Mouse (Mus musculus): ENCODE data around the gene Pdcd4. TPM values are rescaled to one million over a fixed set of nuclear protein-coding genes. Genes with fewer than 3 reads are reported as not detected.

The Pdcd4 gene
- 48.2 and 50.1 TPM in 2 replicates for polyA plus RNA-seq (2014; fragmentation: Nextera tagmentation; extraction: Ambion mirVana)

GRCm38 (mm10) chr19:53892061-53892460, at the start of gene Pdcd4:
TSS of gene Pdcd4 (plus strand) at chr19:53892231.
- ATAC-seq (replicated peaks; ENCODE audit: low FRiP score) (no peak), DNase-seq (ENCODE audit: low spot score) (no peak)
- Histone ChIP-seq H3K27me3 (replicated peaks; ENCODE audit: control insufficient read depth, insufficient read depth, low read length) (no peaks in the 10 kb centered on the region), H3K9ac (ENCODE audit: low read depth, low read length) (peak within 1 kb of the TSS; percentile 20; the same call in 1 of the 2 replicates), H3K27ac (ENCODE audit: low read depth, low read length) (peak within 1 kb of the TSS; percentile 78), H3K9me3 (ENCODE audit: control insufficient read depth, low read length) (no peaks in the 10 kb centered on the region), H3K36me3 (ENCODE audit: control insufficient read depth, insufficient read depth, low read length) (no peaks in the 10 kb centered on the region), H3K4me1 (replicated peaks; ENCODE audit: control insufficient read depth, insufficient read depth, low read length) (peaks cover 63% of the 10 kb centered on the region), H3K4me2 (peak within 1 kb of the TSS; percentile 13; the same call in 1 of the 2 replicates), H3K4me3 (ENCODE audit: low read depth, low read length) (no peak within 1 kb of the TSS)
- 68% methylated on average over 3 of the region's 3 CpGs for WGBS

GRCm38 (mm10) chr19:53843972-53844371, 48.1 kb upstream of the Pdcd4 start:
- no peak overlapping the region for H3K27ac ChIP-seq (ENCODE audit: low read depth, low read length)
- ATAC-seq (replicated peaks; ENCODE audit: low FRiP score) (no peak), DNase-seq (ENCODE audit: low spot score) (no peak)
- peaks cover 5% of the 10 kb centered on the region; the same call in 1 of the 2 replicates for H3K4me1 ChIP-seq (replicated peaks; ENCODE audit: control insufficient read depth, insufficient read depth, low read length)
- no peak overlapping the region for H3K9ac ChIP-seq (ENCODE audit: low read depth, low read length)
- H3K36me3 ChIP-seq (ENCODE audit: control insufficient read depth, insufficient read depth, low read length) = no peaks in the 10 kb centered on the region
- no peaks in the 10 kb centered on the region for H3K9me3 ChIP-seq (ENCODE audit: control insufficient read depth, low read length)
- H3K27me3 ChIP-seq (replicated peaks; ENCODE audit: control insufficient read depth, insufficient read depth, low read length) = no peaks in the 10 kb centered on the region
- no peak overlapping the region for H3K4me2 ChIP-seq
- 88% methylated on average over 8 of the region's 8 CpGs for WGBS
- no peak overlapping the region for H3K4me3 ChIP-seq (ENCODE audit: low read depth, low read length)

GRCm38 (mm10) chr19:53848272-53848995, 43.6 kb upstream of the Pdcd4 start:
- Histone ChIP-seq H3K4me2 (no peak overlapping the region), H3K4me3 (ENCODE audit: low read depth, low read length) (no peak overlapping the region), H3K9ac (ENCODE audit: low read depth, low read length) (no peak overlapping the region), H3K27ac (ENCODE audit: low read depth, low read length) (no peak overlapping the region), H3K36me3 (ENCODE audit: control insufficient read depth, insufficient read depth, low read length) (no peaks in the 10 kb centered on the region), H3K4me1 (replicated peaks; ENCODE audit: control insufficient read depth, insufficient read depth, low read length) (peaks cover 5% of the 10 kb centered on the region; the same call in 1 of the 2 replicates), H3K9me3 (ENCODE audit: control insufficient read depth, low read length) (no peaks in the 10 kb centered on the region), H3K27me3 (replicated peaks; ENCODE audit: control insufficient read depth, insufficient read depth, low read length) (no peaks in the 10 kb centered on the region)
- WGBS = 66% methylated on average over 10 of the region's 10 CpGs
- peak; percentile 78 for ATAC-seq (replicated peaks; ENCODE audit: low FRiP score)
- no peak for DNase-seq (ENCODE audit: low spot score)

- Histone ChIP-seq H3K4me3 (ENCODE audit: low read depth, low read length) (no peak overlapping the region), H3K9me3 (ENCODE audit: control insufficient read depth, low read length) (no peaks in the 10 kb centered on the region), H3K36me3 (ENCODE audit: control insufficient read depth, insufficient read depth, low read length) (no peaks in the 10 kb centered on the region), H3K4me2 (no peak overlapping the region), H3K9ac (ENCODE audit: low read depth, low read length) (no peak overlapping the region), H3K27me3 (replicated peaks; ENCODE audit: control insufficient read depth, insufficient read depth, low read length) (no peaks in the 10 kb centered on the region), H3K4me1 (replicated peaks; ENCODE audit: control insufficient read depth, insufficient read depth, low read length) (peaks cover 5% of the 10 kb centered on the region; the same call in 1 of the 2 replicates), H3K27ac (ENCODE audit: low read depth, low read length) (no peak overlapping the region)
- WGBS = 72% methylated on average over 18 of the region's 18 CpGs
- DNase-seq (ENCODE audit: low spot score) (no peak), ATAC-seq (replicated peaks; ENCODE audit: low FRiP score) (no peak)
These were observed 41.7 kb upstream of the Pdcd4 start for GRCm38 (mm10) chr19:53850166-53850922.

GRCm38 (mm10) chr19:53851352-53851751, 40.7 kb upstream of the Pdcd4 start:
- WGBS = 87% methylated on average over 13 of the region's 13 CpGs
- H3K4me2 ChIP-seq = no peak overlapping the region
- no peak overlapping the region for H3K4me3 ChIP-seq (ENCODE audit: low read depth, low read length)
- DNase-seq (ENCODE audit: low spot score) (no peak), ATAC-seq (replicated peaks; ENCODE audit: low FRiP score) (no peak)
- H3K9me3 ChIP-seq (ENCODE audit: control insufficient read depth, low read length) = no peaks in the 10 kb centered on the region
- H3K4me1 ChIP-seq (replicated peaks; ENCODE audit: control insufficient read depth, insufficient read depth, low read length) = peaks cover 5% of the 10 kb centered on the region; the same call in 1 of the 2 replicates
- no peak overlapping the region for H3K27ac ChIP-seq (ENCODE audit: low read depth, low read length)
- no peaks in the 10 kb centered on the region for H3K36me3 ChIP-seq (ENCODE audit: control insufficient read depth, insufficient read depth, low read length)
- no peak overlapping the region for H3K9ac ChIP-seq (ENCODE audit: low read depth, low read length)
- no peaks in the 10 kb centered on the region for H3K27me3 ChIP-seq (replicated peaks; ENCODE audit: control insufficient read depth, insufficient read depth, low read length)

GRCm38 (mm10) chr19:53851826-53852698, 40.0 kb upstream of the Pdcd4 start:
- Histone ChIP-seq H3K27ac (ENCODE audit: low read depth, low read length) (no peak overlapping the region), H3K9me3 (ENCODE audit: control insufficient read depth, low read length) (no peaks in the 10 kb centered on the region), H3K9ac (ENCODE audit: low read depth, low read length) (no peak overlapping the region), H3K4me3 (ENCODE audit: low read depth, low read length) (no peak overlapping the region), H3K4me1 (replicated peaks; ENCODE audit: control insufficient read depth, insufficient read depth, low read length) (peaks cover 7% of the 10 kb centered on the region), H3K36me3 (ENCODE audit: control insufficient read depth, insufficient read depth, low read length) (no peaks in the 10 kb centered on the region), H3K4me2 (no peak overlapping the region), H3K27me3 (replicated peaks; ENCODE audit: control insufficient read depth, insufficient read depth, low read length) (no peaks in the 10 kb centered on the region)
- 82% methylated on average over 14 of the region's 14 CpGs for WGBS
- ATAC-seq (replicated peaks; ENCODE audit: low FRiP score) = no peak
- DNase-seq (ENCODE audit: low spot score) = no peak

GRCm38 (mm10) chr19:53852699-53853451, 39.2 kb upstream of the Pdcd4 start:
- Histone ChIP-seq H3K4me2 (no peak overlapping the region), H3K27me3 (replicated peaks; ENCODE audit: control insufficient read depth, insufficient read depth, low read length) (no peaks in the 10 kb centered on the region), H3K4me1 (replicated peaks; ENCODE audit: control insufficient read depth, insufficient read depth, low read length) (peaks cover 11% of the 10 kb centered on the region), H3K9me3 (ENCODE audit: control insufficient read depth, low read length) (no peaks in the 10 kb centered on the region), H3K27ac (ENCODE audit: low read depth, low read length) (no peak overlapping the region), H3K36me3 (ENCODE audit: control insufficient read depth, insufficient read depth, low read length) (no peaks in the 10 kb centered on the region), H3K9ac (ENCODE audit: low read depth, low read length) (no peak overlapping the region), H3K4me3 (ENCODE audit: low read depth, low read length) (no peak overlapping the region)
- ATAC-seq (replicated peaks; ENCODE audit: low FRiP score) (no peak), DNase-seq (ENCODE audit: low spot score) (no peak)
- 75% methylated on average over 15 of the region's 15 CpGs for WGBS

GRCm38 (mm10) chr19:53854978-53855377, 37.1 kb upstream of the Pdcd4 start:
- Histone ChIP-seq H3K27me3 (replicated peaks; ENCODE audit: control insufficient read depth, insufficient read depth, low read length) (no peaks in the 10 kb centered on the region), H3K36me3 (ENCODE audit: control insufficient read depth, insufficient read depth, low read length) (no peaks in the 10 kb centered on the region), H3K9ac (ENCODE audit: low read depth, low read length) (no peak overlapping the region), H3K27ac (ENCODE audit: low read depth, low read length) (no peak overlapping the region), H3K9me3 (ENCODE audit: control insufficient read depth, low read length) (no peaks in the 10 kb centered on the region), H3K4me1 (replicated peaks; ENCODE audit: control insufficient read depth, insufficient read depth, low read length) (peaks cover 22% of the 10 kb centered on the region), H3K4me3 (ENCODE audit: low read depth, low read length) (no peak overlapping the region), H3K4me2 (no peak overlapping the region)
- 57% methylated on average over 4 of the region's 4 CpGs for WGBS
- no peak for ATAC-seq (replicated peaks; ENCODE audit: low FRiP score)
- no peak for DNase-seq (ENCODE audit: low spot score)

Measured in liver, embryonic 11.5 days (tissue).